Mouse (Mus musculus): Measurements from ENCODE around the gene Slc8b1.
A peak's percentile ranks its signal among the peaks of the same experiment; 100 is the strongest.

The Slc8b1 gene

DNA sequence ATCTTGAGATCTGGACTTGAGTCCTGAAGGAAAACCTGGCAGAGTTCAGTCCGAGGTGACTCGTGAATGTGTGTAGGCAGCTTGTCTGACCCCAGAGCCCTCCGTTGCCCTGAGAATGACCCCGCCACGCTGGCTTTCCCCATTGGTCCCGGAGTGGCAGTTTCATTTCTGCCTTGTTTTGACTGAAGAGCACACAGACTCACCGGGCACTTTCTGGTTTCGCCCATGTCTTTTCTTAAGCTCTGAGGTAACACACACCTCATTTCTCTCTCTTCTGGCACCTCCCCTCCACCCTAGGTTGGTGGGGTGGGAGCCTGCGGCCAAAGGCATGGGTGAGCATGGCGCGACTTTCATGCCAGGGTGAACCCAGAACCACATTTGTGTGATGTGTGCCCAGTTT lies 15.3 kb downstream of the Slc8b1 start:
- DNase-seq (ENCODE audit: low read depth, low spot score) = no peak

DNA sequence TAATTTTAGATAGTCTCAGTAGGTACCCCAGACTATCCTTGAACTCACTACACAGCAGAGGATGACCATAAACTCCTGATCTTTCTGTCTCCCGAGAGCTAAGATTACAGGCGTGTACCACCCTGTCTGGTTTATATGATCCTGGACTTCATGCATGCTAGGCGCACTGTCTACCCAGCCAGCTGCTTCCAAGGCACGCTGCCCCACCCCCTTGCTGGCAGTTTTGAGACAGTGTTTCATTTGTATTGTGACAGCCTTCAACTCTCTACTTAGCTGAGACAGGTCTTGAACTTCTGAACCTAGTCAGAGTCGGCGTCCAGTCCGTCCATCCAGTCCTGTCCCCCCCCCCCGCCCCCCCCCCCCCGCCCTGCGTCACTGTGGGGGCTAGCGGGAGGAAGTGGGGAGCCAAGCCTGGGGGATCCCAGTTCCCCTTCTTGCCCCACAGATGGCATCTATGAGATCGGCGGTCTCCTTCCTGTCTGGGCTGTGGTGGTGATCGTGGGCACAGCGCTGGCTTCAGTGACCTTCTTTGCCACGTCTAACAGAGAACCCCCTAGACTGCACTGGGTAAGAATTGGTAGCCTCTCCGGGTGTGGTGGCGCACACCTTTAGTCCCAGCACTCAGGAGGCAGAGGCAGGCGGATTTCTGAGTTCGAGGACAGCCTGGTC lies 16.5 kb downstream of the Slc8b1 start:
- no peak for DNase-seq (ENCODE audit: low read depth, low spot score)

DNA sequence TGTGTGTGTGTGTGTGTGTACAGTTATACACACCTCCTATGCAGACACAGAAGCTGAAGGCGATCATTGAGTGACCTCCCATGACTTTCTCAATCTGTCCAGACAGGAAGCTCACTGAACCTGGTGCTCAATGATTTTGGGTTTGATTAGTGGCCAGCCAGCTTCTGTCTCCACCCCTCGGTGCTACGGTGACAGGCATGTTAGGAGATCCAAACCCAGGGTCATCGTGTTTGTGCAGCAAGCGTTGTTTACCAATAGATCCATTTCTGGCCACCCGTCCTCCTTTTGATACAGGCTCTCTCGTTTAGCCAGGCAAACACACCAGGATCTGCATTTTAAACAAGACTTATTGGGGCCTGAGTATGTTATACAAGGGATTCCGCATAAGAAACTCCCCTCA lies 20.7 kb downstream of the Slc8b1 start:
- no peak for DNase-seq (ENCODE audit: low read depth, low spot score)

DNA sequence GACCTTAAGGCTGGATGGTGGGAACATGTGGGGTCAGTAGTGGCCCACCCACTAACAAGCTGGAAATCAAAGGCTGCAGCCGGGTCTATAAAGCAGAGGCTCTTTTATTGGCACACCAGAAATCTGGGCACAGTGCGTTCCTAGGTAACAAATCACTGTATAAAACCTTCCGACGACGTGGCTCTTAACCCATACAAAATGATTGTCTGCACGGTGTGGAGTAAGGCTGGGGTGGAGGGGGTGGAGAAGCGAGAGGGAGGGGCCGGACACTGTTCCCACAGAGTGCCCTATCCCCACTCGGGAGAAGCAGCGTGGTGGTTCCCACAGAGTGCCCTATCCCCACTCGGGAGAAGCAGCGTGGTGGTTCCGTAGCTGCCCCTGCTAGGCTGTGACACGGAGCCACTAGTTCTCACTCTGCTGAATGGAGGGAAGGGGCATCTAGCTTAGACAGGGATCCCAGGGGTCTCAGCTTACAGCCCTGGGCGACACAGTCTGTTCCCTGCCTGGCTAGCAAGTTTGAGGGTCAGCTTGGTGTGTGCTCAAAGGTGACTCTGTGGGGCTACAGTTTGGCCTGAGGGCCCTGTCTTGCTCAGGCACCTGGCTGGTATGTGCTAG lies 23.2 kb downstream of the Slc8b1 start:
- no peak for DNase-seq (ENCODE audit: low read depth, low spot score)

DNA sequence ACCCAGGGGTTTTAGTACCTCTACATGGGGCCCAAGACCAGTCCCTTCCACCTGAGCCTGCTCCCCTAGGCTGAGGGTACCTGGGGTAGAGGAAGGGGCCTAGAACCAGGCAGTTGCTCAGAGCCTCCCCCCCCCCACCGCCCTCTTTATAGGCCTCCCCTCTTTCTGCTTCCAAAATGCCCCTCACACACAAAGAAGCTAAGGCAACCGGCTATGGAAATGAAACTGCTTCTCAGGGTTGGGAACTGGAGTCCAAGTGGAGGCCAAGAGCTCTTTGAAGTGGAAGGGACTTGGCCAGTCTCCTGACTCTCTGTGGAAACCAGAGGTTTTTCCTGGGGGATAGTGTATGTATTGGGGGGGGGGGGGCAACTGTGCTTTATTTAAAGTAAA lies 23.7 kb downstream of the Slc8b1 start:
- no peak for DNase-seq (ENCODE audit: low read depth, low spot score)

DNA sequence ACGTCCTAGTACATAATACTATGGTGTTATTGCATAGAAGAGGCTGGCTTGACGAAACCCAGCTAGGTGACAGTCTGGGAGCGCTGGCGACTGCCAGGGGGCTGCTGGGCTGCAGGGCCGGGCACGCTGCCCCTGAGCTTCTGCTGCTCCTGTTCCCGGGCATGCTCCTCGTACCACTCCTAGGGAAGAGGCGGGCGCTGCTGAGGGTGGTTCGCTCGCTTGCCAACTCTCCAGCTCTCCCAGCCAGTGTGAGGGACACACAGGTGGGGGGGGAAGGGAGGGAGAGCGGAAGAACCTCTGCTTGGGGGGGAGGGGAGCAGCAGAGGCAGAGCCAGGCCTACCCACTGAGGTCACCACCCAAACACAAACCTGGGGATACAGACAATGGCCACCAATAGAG lies 25.1 kb downstream of the Slc8b1 start:
- no peak for DNase-seq (ENCODE audit: low read depth, low spot score)

DNA sequence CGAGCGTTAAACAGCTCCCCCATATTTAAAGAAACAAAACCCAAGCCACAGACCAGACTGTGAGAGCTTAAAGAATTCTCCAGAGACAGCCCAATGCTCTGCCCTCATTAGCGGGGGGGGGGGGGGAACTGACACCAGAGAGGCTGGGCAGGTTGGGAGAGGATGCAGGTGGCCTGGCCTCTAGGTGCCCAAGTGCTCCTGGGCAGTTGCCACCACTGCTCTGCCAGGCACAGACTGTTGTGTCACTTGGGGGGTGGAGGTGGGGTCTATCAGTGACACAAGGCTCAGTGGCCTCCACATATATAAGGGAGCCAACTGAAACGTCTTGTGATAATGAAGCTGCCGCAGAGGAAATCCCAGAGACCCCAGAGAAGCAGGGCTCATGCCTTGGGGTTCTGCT lies 25.7 kb downstream of the Slc8b1 start:
- no peak for DNase-seq (ENCODE audit: low read depth, low spot score)

DNA sequence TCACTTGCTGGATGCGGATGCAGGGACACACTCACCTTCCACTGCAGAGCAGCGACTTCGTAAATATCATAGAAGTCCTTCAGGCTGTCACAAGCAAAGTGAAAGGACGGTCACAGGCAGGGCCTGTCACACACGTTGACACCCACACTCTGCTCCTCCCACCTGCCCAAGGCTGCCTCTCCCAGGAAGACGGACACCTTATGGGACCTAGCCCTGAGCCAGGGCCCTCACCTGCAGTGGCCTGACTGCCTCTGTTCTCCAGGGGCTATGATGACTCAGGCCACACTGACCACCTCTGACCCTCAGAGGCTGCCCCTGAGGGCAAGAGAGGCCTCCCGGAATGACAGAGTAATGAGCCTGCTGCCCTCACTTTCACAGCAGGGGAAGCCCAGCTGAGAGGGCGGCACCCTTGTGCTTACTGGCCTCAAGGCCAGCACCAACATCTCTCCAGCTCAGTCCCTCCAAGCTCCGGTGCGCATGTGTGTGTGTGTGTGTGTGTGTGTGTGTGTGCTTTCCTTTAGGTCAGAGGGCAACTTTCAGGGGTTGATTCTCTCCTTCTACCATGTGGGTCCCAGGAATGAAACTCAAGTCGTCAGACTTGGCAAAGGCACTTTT lies 37.4 kb downstream of the Slc8b1 start:
- DNase-seq (ENCODE audit: low read depth, low spot score) = no peak

DNA sequence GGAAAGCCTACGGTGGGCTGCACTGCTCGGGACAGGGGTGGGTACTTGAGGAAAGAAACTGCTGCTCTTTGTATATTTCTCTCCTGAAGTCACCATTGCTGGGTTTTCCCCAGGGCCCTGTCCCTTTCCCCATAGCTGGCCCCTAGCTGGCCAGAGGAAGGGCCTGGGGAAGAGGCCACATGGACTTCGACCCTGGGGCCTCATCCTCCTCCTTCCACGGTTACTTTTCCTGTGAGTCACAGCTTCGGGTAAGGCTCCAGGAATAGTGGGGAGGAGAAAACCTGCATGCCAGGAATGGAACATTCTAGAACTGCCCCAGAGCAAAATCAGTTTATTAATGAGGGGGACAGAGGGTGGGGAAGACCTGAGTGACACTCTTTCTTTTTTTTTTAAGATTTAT lies 39.2 kb downstream of the Slc8b1 start:
- DNase-seq (ENCODE audit: low read depth, low spot score) = no peak

DNA sequence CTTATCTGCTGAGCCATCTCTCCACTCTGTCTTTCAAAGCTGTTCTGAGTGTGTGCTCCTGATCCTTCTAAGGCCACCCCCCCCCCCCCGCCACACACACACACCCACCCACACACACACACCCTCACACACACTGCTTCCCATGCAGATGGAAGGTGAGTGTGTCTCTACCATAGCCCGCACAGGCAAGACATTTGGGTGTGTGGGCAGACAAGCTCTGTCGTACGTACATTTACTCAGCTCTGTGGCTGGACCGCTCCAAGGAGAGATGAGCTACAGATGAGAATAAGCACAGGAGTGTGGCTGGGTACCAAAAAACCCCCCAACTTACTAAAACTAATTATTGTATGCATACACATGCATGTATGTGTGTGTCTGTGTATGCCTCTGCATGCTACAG lies 39.7 kb downstream of the Slc8b1 start:
- peak; percentile 55 for DNase-seq (ENCODE audit: low read depth, low spot score)

DNA sequence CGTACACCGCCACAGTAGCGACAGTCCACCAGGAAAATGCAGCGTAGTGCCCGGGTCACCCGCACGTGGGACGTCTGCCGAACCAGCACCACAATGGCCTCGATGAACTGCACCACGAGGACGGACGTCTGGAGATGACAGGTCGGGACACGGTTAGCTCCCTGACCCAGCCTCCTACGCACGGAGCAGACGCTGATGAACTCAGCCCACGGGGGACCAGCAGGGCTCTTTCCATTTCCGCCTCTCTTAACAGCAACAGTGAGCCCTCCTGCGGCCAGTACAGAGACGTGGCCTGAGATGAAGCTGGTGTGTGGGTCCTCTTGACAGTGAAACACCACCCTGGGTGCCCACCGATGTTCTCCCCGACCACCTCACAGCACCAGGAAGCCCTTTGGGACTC lies 44.9 kb downstream of the Slc8b1 start:
- no peak for DNase-seq (ENCODE audit: low read depth, low spot score)

DNA sequence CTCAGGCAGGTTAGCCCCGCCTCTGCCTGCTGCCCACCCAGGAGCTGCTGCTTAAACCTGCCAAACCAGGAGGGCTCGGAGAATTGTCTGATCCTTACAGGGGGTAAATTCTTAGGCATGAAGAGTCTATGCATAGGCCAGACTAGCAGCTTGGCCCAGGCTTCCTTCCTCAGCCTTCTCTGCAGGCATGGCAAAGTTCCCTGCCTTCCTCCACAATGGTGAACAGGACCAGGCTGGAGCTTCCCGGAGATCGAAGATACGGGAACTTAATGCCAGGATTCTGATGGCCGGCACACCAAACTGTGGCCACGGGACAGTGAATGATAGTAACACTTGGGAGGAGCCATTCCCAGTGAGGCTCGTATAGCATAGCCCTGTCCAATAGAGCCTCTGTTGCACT lies 47.1 kb downstream of the Slc8b1 start:
- DNase-seq (ENCODE audit: low read depth, low spot score) = no peak

DNA sequence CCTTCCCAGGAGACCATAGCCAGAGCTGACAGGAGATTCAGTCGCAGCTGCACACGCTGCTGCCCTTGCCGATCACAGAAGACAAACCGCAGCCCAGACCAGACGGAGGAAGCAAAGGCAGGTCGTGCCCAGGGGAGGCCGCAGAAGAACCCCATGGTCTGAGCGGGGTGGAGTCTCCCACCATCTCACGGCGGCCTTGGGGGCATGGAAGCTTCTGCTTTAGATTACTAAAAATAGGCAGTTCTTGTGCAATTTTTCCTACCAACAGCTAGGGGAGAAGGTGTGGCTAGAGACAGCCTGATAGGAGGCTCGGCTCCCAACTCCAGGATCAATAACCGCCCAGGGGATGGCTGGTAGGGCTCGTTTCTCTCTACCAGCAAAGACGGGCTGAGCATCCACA lies 47.8 kb downstream of the Slc8b1 start:
- DNase-seq (ENCODE audit: low read depth, low spot score) = no peak

DNA sequence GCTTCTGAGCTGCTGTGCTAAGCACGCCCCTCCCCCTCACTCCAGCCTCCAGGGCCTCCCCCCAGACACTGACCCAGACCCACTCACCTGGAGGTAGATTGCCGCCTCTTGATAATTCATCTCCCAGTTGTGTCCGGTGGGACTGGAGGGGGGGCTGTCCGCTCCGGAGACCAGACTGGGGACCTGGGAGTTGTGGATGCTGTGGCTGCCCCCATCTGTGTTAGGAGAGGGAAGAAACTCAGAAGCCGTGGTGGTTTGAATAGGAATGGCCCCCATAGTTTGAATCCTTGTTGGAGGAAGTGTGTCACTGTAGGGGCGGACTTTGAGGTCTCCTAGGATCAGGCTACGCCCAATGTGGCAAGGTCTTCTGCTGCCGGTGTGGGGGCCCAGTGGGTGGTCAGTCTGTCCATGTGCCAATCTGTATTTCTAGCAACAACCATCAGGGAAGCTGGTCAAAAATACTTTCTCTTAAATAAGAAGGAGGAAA lies 49.2 kb downstream of the Slc8b1 start:
- no peak for DNase-seq (ENCODE audit: low read depth, low spot score)

DNA sequence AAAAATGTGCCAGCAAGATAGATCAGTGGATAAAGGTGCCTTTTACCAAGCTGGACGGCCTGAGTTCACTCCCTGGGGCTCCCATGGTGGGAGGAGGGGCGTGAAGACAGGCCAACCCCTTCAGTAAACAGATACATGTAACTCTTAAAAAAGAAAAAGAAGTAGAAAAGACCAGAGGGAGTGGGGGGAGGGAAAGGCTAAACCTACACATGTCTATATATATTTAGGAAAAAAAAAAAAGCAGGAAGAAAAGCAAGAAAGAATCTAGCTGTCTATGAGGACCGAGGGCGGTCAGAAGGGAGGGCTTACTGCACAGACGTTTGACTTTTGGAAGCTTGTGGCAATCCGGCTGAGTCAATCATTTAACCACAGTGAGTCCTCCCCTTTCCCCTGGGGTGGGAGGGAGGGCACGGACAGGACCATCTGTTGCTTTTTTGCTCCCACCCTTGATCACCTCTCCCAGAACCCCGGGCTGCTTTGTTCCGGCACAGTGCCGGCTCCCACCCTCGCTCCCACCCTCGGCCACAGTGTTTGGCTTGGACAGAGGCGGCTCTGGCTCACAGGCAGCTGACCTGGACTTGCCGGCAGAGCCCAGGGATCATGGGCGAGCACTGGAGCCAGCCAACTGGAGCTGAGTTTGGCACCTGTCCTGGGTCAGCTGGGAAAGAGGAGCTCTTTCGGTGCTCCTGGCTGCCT lies 49.8 kb downstream of the Slc8b1 start:
- DNase-seq (ENCODE audit: low read depth, low spot score) = no peak

DNA sequence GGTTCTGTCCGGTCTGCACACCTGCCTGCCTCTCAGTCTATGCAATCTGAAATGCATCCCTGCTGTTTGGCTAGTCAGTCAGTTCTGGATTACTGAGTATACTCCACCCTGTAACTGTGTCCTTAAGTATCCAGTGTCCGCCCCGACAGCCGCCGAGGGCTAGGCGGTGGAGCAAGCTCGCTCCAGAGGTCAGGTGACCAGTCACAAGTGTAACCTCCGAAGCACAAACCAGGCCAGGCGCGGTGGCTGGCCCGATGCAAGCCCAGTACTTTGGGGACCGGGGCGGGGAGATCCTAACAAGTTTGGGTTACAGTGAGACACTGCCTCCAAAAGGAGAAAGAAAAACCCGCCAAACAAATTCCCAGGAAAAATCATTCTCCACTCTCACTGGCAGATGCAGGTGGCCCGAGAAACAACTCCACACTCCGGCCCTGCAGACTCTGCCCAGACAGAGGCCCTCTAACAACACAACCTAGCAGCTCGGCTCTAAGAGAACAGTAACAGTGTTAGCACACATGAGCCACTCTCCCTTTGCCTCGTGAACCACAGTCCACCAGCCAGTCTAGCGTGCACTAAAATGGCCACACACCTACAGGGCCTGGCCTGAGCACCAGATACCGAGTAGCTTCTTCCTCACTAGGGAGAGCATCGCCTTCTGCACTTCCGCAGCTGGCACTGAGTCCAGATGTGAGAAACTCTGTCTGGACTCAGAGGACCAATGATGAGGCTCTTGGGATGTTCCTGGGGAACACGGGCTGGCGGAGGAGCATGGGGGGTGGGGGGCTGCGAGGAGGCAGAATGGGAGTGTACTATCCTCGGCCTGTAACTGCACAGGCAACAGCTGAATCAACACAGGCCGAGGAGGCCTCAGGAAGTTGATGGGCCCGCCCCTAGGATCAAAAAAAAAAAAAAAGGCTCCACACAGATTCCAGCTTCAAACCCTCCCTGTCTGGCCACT lies 52.3 kb downstream of the Slc8b1 start:
- DNase-seq (ENCODE audit: low read depth, low spot score) = no peak

DNA sequence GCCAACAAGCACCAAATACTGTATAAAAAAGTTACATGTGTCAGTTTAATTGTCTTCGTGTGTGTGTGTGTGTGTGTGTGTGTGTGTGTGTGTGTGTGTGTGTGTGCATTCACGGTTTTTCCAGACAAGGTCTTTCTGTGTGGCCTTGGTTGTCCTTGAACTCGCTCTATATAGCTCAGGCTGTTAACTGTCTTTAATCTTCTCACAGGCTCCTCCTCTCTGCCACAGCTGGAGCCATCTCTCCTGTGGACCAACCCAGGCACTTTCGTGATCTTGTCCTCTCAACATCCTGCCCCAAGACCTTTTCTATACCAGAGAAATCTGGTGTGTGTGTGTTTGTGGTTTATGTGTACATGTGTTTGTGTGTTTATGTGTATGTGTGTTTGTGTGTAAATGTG lies 52.9 kb downstream of the Slc8b1 start:
- DNase-seq (ENCODE audit: low read depth, low spot score) = no peak

DNA sequence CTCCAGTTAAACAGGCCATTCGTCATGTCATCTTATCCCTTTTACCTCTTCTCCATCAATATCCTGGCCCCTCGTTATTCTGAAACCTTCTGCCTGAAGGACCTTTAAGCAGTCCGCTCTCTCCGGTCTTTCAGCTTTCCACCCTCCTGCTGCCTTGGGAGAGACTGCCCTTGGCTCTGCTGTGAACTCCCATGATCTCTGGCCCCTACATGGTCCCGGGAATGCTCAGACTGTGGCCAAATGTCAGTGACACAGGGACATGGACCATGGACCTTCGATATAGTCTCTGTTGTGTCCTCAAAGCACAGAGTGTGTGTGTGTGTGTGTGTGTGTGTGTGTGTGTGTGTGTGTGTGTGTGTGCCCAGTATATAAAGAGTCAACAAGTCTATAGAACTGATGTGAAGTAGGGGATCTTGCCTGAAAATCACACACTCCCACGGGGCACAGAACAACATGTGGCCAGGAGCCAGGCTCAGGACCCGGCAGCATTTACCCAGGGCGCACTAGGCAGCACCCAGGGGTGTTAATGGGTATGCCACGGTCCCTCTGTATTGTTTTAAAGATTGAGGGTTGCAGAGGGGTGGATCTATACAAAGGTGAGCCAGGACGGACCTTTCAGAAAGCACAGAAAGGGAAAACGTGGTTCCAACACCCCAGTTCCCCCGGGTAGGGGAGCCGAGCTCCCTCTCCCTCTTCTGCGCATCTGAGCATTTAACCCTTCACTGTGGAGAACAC lies 54.4 kb downstream of the Slc8b1 start:
- DNase-seq (ENCODE audit: low read depth, low spot score) = no peak

DNA sequence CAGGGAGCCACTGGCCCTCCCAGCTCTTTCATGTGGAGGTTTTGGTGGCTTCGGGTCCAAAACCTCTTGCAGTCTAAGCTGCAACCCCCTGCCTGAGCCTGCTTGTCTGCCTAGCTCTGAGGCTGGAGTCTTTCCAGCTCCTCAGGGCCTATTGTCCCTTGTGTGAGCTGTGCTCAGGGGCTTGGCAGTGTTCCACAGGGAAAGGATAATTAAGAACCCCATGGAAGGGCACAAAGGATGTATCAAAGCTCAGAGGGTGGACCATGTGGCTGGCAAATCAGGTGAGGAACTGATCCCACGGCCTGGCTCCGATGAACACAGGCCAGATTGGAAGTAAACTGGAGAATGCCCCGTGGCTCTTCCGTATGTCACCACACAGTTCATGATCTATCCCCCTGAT lies 55.1 kb downstream of the Slc8b1 start:
- DNase-seq (ENCODE audit: low read depth, low spot score) = no peak

DNA sequence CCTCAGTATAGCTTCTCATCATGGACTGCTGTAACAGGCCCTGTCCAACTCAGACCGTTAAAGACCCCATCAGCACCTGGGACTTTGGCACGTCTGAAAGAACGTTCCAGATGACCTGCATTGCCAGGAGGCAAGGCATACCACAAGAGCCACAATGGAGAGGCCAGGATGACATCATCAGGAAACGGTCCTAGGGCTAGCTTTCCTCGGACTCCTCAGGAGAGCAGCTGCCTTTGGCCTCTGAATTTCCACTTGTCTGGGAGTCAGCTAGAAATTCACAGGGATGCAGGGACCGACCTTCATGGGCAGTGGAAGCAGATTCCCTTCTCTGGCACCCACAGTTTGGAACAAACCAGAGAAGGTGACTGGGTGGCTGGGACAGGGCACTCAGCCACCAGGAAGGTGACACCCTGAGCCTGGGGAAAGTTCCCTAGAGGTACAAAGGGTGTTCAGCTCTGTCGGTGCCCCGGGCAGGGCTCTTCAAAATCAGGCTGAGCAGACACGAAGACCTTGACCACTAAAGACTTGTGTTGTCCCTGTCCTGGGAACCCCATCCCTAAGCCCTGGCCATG lies 55.8 kb downstream of the Slc8b1 start:
- DNase-seq (ENCODE audit: low read depth, low spot score) = no peak

Data from telencephalon, adult 2 months (tissue).